Mouse (Mus musculus): ENCODE measurements around the gene Sorl1.

GRCm38 (mm10) chr9:42091561-42091960 is 32.5 kb downstream of the Sorl1 start:
- TF ChIP-seq ZMIZ1 (IDR thresholded peaks at IDR 0.05; ENCODE audit: low read depth, low read length) (no peak), USF1 (IDR thresholded peaks at IDR 0.05; ENCODE audit: low read depth, low read length) (no peak), CTCF (conservative IDR thresholded peaks at IDR 0.05 in 1 of 2, IDR thresholded peaks at IDR 0.05 in 1 of 2; ENCODE audit: low read depth in 2 of 2, low read length in 2 of 2) (no peak), NELFE (IDR thresholded peaks at IDR 0.05; ENCODE audit: low read depth, low read length) (no peak), EP300 (IDR thresholded peaks at IDR 0.05; ENCODE audit: low read length) (no peak), POLR2A (IDR thresholded peaks at IDR 0.05; ENCODE audit: low read depth, low read length) (no peak), NRF1 (IDR thresholded peaks at IDR 0.05; ENCODE audit: low read depth, low read length) (no peak)

Measured in CH12.LX (cell line).